12 mouse cellular contexts compared by ENCODE assay signal in the genomic region with DNA sequence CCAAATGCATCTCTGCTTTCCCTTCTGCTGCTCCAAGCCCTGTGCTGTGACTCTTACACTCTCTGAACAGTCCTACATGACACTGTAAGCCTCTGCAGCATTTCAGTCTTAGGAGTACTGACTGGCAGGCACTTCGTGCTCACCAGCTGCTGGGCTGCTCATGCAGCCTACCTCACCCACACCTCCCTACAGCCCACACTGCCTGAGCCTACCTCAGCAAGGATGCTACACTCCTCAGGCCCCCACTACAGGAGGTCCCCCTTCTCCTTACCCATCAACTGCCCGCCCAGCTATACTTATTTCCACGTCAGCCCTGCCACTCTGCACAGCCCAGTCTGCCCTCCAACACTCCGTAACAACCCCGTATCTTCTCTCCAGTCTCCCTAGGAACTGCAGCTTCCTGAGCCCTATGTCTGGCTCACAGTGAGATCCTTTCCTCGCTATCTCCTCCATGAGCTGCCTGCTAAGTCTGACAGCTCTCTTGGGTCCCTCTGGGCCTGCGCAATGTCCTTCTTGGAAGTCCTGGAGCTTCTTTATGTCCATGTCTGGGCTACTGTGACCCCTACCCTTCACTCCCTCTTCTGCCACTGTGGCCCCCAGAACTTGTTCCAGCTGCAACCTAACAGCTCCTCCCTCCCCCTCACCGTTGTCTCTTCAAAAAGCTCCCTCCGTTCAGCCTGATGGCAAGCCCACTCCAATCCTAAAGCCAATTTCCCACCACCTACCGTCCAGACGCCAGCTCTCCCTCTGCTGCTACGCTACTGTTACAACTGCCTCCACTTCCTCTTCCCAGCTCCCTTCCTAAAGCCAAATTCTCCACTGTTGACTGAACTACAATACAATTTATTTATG. TPM values are rescaled to one million over a fixed set of nuclear protein-coding genes. Genes with fewer than 3 reads are reported as not detected.
DNase-seq lines count a peak whose midpoint lies in the region; ATAC-seq and TF ChIP-seq lines count a peak whose summit lies in the region.
"Had no signal": no experiment of that assay in that cellular context is flagged by ENCODE, and none has a peak within 500 bp of the region (broad histone marks: within the 10 kb centered on the region; RNA-seq: fewer than 3 reads in every experiment).

No protein-coding gene starts in this region.

- H3K4me3 ChIP-seq in heart, embryonic 10.5 days = peak overlapping the region; percentile 12; the same call in 1 of the 2 replicates
- no peak overlapping the region for H3K4me3 ChIP-seq in left cerebral cortex, adult 2 months
- H3K4me3 ChIP-seq in heart, embryonic 14.5 days (ENCODE audit: control insufficient read depth in 1 of 2, insufficient read depth in 1 of 2, low read depth in 1 of 2, low read length in 2 of 2) = no peak overlapping the region
- no peak overlapping the region for H3K4me3 ChIP-seq in liver, embryonic 15.5 days (replicated peaks)
- H3K4me3 ChIP-seq: forebrain, embryonic 12.5 days had no signal

- peak overlapping the region; percentile 76 for H3K27ac ChIP-seq in heart, embryonic 10.5 days
- H3K27ac ChIP-seq in left cerebral cortex, adult 2 months = peak overlapping the region; percentile 24; the same call in 1 of the 2 replicates
- peak overlapping the region; percentile 60 to 65 for H3K27ac ChIP-seq in heart, embryonic 14.5 days (replicated peaks in 1 of 2; ENCODE audit: control insufficient read depth in 1 of 2, insufficient read depth in 1 of 2, low read depth in 2 of 2, low read length in 2 of 2)
- 0 out of 2 replicates have a peak overlapping the region, but pooled peaks have one; percentile 6 for H3K27ac ChIP-seq in liver, embryonic 15.5 days (replicated peaks)
- H3K27ac ChIP-seq: forebrain, embryonic 12.5 days had no signal

- no peak; the same call in 1 of the 2 replicates for TF ChIP-seq CTCF in left cerebral cortex, adult 2 months (IDR thresholded peaks at IDR 0.05)

- H3K9ac ChIP-seq in heart, embryonic 14.5 days (ENCODE audit: low read length) = peak overlapping the region; percentile 47
- no peak overlapping the region for H3K9ac ChIP-seq in liver, embryonic 15.5 days
- H3K9ac ChIP-seq: forebrain, embryonic 12.5 days had no signal

- peak overlapping the region; percentile 40 for H3K4me2 ChIP-seq in heart, embryonic 14.5 days (ENCODE audit: low read length)
- H3K4me2 ChIP-seq in liver, embryonic 15.5 days = no peak overlapping the region
- H3K4me2 ChIP-seq: forebrain, embryonic 12.5 days had no signal

- H3K4me1 ChIP-seq in heart, embryonic 10.5 days = peaks cover 21% of the 10 kb centered on the region
- H3K4me1 ChIP-seq in heart, embryonic 14.5 days (ENCODE audit: control insufficient read depth in 2 of 2, insufficient read depth in 2 of 2, low read length in 2 of 2) = peaks cover 16 to 28% of the 10 kb centered on the region in 2 experiments
- H3K4me1 ChIP-seq in liver, embryonic 15.5 days (replicated peaks) = no peaks in the 10 kb centered on the region
- H3K4me1 ChIP-seq: forebrain, embryonic 12.5 days had no signal

- H3K27me3 ChIP-seq in heart, embryonic 10.5 days (ENCODE audit: insufficient read depth, poor library complexity, severe bottlenecking) = no peaks in the 10 kb centered on the region
- H3K27me3 ChIP-seq in heart, embryonic 14.5 days (ENCODE audit: control insufficient read depth, insufficient read depth, low read length) = no peaks in the 10 kb centered on the region
- H3K27me3 ChIP-seq in liver, embryonic 15.5 days = no peaks in the 10 kb centered on the region
- H3K27me3 ChIP-seq: forebrain, embryonic 12.5 days had no signal

- H3K9me3 ChIP-seq in heart, embryonic 10.5 days = no peaks in the 10 kb centered on the region
- H3K9me3 ChIP-seq in heart, embryonic 14.5 days (ENCODE audit: control insufficient read depth, low read length) = no peaks in the 10 kb centered on the region
- H3K9me3 ChIP-seq in liver, embryonic 15.5 days (replicated peaks) = no peaks in the 10 kb centered on the region
- H3K9me3 ChIP-seq: forebrain, embryonic 12.5 days had no signal

- no peak for DNase-seq in heart, embryonic 10.5 days (ENCODE audit: low spot score)
- DNase-seq in heart, adult 9 months (ENCODE audit: low spot score in 2 of 2) = no peak
- no peak for DNase-seq in left cerebral cortex, adult 2 months (ENCODE audit: extremely low spot score in 1 of 2, low spot score in 2 of 2)
- DNase-seq in left cerebral cortex, postnatal 4 days = no peak
- DNase-seq in cerebellum, adult 9-11 months = no peak
- DNase-seq in retina, postnatal 1 day = no peak
- DNase-seq: adrenal gland, adult 8-10 months; cerebellum, adult 11 months; lung, postnatal 10 days had no signal

- 38% methylated on average over 12 of the region's 12 CpGs for WGBS in heart, embryonic 10.5 days
- WGBS in heart, embryonic 14.5 days = 25% methylated on average over 12 of the region's 12 CpGs
- WGBS in liver, embryonic 15.5 days (ENCODE audit: insufficient replicate concordance) = 69% methylated on average over 12 of the region's 12 CpGs

- H3K36me3 ChIP-seq in heart, embryonic 10.5 days = peaks cover 35% of the 10 kb centered on the region
- peaks cover 40% of the 10 kb centered on the region for H3K36me3 ChIP-seq in heart, embryonic 14.5 days (ENCODE audit: control insufficient read depth, insufficient read depth, low read length)
- H3K36me3 ChIP-seq in liver, embryonic 15.5 days (replicated peaks) = peaks cover 24% of the 10 kb centered on the region

- ATAC-seq in heart, embryonic 14.5 days (ENCODE audit: insufficient number of reproducible peaks, insufficient read depth, low FRiP score, low read depth) = 0 out of 2 replicates have a peak, but pooled peaks have one; percentile 40
- no peak for ATAC-seq in liver, embryonic 15.5 days (ENCODE audit: insufficient read depth)

- intact Hi-C loops in left cerebral cortex, adult 2 months (cut with DNase I) = loop anchor here (1.0 kb wide), 1 partner anchor 44 kb away; no protein-coding TSS in a partner anchor
- intact Hi-C loops in left cerebral cortex, postnatal 4 days (cut with DNase I) = loop anchor here (10.0 kb wide), 1 partner anchor 311 kb away; the partner anchor contains the start of gene Lrrc4

RNA-seq across cellular contexts. Expression of gene Rbm28, which starts 19.1 kb away (rescaled TPM):
- 30.0 and 44.4 TPM in 2 replicates for polyA plus RNA-seq in heart, embryonic 10.5 days (2016; fragmentation: Nextera tagmentation; extraction: Ambion mirVana)
- total RNA-seq in left cerebral cortex, adult 2 months (2021) = 10 to 100 TPM; 51.0 to 52.3 TPM
- 10 to 100 TPM; 44.5 to 51.7 TPM for total RNA-seq in left cerebral cortex, postnatal 4 days (2021)
- 30.2 and 35.8 TPM in 2 replicates for polyA plus RNA-seq in heart, embryonic 14.5 days (2014; fragmentation: Nextera tagmentation; extraction: Ambion mirVana)
- polyA plus RNA-seq in liver, embryonic 15.5 days (2015; fragmentation: Nextera tagmentation; extraction: Ambion mirVana) = 8.5 and 9.4 TPM in 2 replicates

RNA-seq across cellular contexts. Expression of gene Prrt4, which starts 33.7 kb away (rescaled TPM):
- 3.2 and 4.3 TPM in 2 replicates for polyA plus RNA-seq in heart, embryonic 10.5 days (2016; fragmentation: Nextera tagmentation; extraction: Ambion mirVana)
- total RNA-seq in left cerebral cortex, adult 2 months (2021) = 1 to 10 TPM; 2.5 to 2.9 TPM
- 10 to 100 TPM; 15.1 to 19.1 TPM for total RNA-seq in left cerebral cortex, postnatal 4 days (2021)
- polyA plus RNA-seq in heart, embryonic 14.5 days (2014; fragmentation: Nextera tagmentation; extraction: Ambion mirVana) = 1.7 TPM in 2 replicates
- 0.02 and 0.06 TPM in 2 replicates for polyA plus RNA-seq in liver, embryonic 15.5 days (2015; fragmentation: Nextera tagmentation; extraction: Ambion mirVana)

Comparison
In these comparisons a context has a peak if more than half of its experiments do, and no peak if none do; other contexts are left out.
1. H3K27ac ChIP-seq: peak in every context shown above with its lines; median percentile 76 in heart, embryonic 10.5 days; 62 in heart, embryonic 14.5 days; 24 in left cerebral cortex, adult 2 months; 6 in liver, embryonic 15.5 days.